Mouse (Mus musculus): Measurements from ENCODE around the gene Igf1r. TPM values are rescaled to one million over a fixed set of nuclear protein-coding genes. Genes with fewer than 3 reads are reported as not detected.
A peak's percentile ranks its signal among the peaks of the same experiment; 100 is the strongest.

Igf1r gene
- polyA plus RNA-seq, 1 experiment from 2014 or later: 28.5 TPM

- Histone ChIP-seq H3K4me1 (peaks cover 38% of the 10 kb centered on the region), H3K9me3 (no peaks in the 10 kb centered on the region), H3K27ac (replicated peaks) (no peak overlapping the region), H3K4me3 (no peak overlapping the region), H3K9ac (replicated peaks) (no peak overlapping the region), H3K36me3 (no peaks in the 10 kb centered on the region), H3K4me2 (replicated peaks) (no peak overlapping the region), H3K27me3 (no peaks in the 10 kb centered on the region)
- ATAC-seq (replicated peaks): no peak
- WGBS: 64% methylated on average over 13 of the region's 13 CpGs
Observed at GRCm38 (mm10) chr7:68062170-68062848, 109.7 kb downstream of the Igf1r start.

- no peak overlapping the region for H3K4me2 ChIP-seq (replicated peaks)
- 7% methylated on average over 5 of the region's 5 CpGs for WGBS
Observed at GRCm38 (mm10) chr7:68062849-68063208, 110.2 kb downstream of the Igf1r start.

GRCm38 (mm10) chr7:68063711-68064110, 111.1 kb downstream of the Igf1r start:
- ATAC-seq (replicated peaks): no peak
- no peaks in the 10 kb centered on the region for H3K27me3 ChIP-seq
- no peak overlapping the region for H3K4me2 ChIP-seq (replicated peaks)
- no peaks in the 10 kb centered on the region for H3K36me3 ChIP-seq
- no peaks in the 10 kb centered on the region for H3K9me3 ChIP-seq
- no peak overlapping the region for H3K9ac ChIP-seq (replicated peaks)
- no peak overlapping the region for H3K4me3 ChIP-seq
- no peak overlapping the region for H3K27ac ChIP-seq (replicated peaks)
- peaks cover 38% of the 10 kb centered on the region for H3K4me1 ChIP-seq
- 87% methylated on average over 9 of the region's 9 CpGs for WGBS

More at GRCm38 (mm10) chr7:68062849-68063208, 110.2 kb downstream of the Igf1r start:
- H3K4me1 ChIP-seq: peaks cover 38% of the 10 kb centered on the region
- no peak overlapping the region for H3K27ac ChIP-seq (replicated peaks)
- H3K9me3 ChIP-seq: no peaks in the 10 kb centered on the region
- ATAC-seq (replicated peaks): no peak; the same call in 1 of the 2 replicates
- H3K27me3 ChIP-seq: no peaks in the 10 kb centered on the region
- H3K4me3 ChIP-seq: no peak overlapping the region
- H3K36me3 ChIP-seq: no peaks in the 10 kb centered on the region
- no peak overlapping the region for H3K9ac ChIP-seq (replicated peaks)

- no peaks in the 10 kb centered on the region for H3K27me3 ChIP-seq
- no peak overlapping the region for H3K4me2 ChIP-seq (replicated peaks)
- H3K9me3 ChIP-seq: no peaks in the 10 kb centered on the region
- H3K27ac ChIP-seq (replicated peaks): no peak overlapping the region
- H3K4me3 ChIP-seq: no peak overlapping the region
- peaks cover 41% of the 10 kb centered on the region for H3K4me1 ChIP-seq
- WGBS: 93% methylated on average over 8 of the region's 8 CpGs
- ATAC-seq (replicated peaks): no peak
- no peaks in the 10 kb centered on the region for H3K36me3 ChIP-seq
- no peak overlapping the region for H3K9ac ChIP-seq (replicated peaks)
Observed at GRCm38 (mm10) chr7:68064120-68064519, 111.5 kb downstream of the Igf1r start.

- H3K36me3 ChIP-seq: no peaks in the 10 kb centered on the region
- H3K9me3 ChIP-seq: no peaks in the 10 kb centered on the region
- H3K4me3 ChIP-seq: no peak overlapping the region
- H3K27ac ChIP-seq (replicated peaks): 0 out of 2 replicates have a peak overlapping the region, but pooled peaks have one; percentile 21
- H3K4me1 ChIP-seq: peaks cover 47% of the 10 kb centered on the region
- 0 out of 2 replicates have a peak, but pooled peaks have one; percentile 18 for ATAC-seq (replicated peaks)
- H3K4me2 ChIP-seq (replicated peaks): no peak overlapping the region
- WGBS: 33% methylated on average over 11 of the region's 11 CpGs
- no peaks in the 10 kb centered on the region for H3K27me3 ChIP-seq
- H3K9ac ChIP-seq (replicated peaks): no peak overlapping the region
Observed at GRCm38 (mm10) chr7:68064647-68065362, 112.2 kb downstream of the Igf1r start.

- H3K9me3 ChIP-seq: no peaks in the 10 kb centered on the region
- peaks cover 58% of the 10 kb centered on the region for H3K4me1 ChIP-seq
- no peak overlapping the region for H3K27ac ChIP-seq (replicated peaks)
- H3K36me3 ChIP-seq: no peaks in the 10 kb centered on the region
- WGBS: 93% methylated on average over 6 of the region's 6 CpGs
- no peak for ATAC-seq (replicated peaks)
- H3K9ac ChIP-seq (replicated peaks): no peak overlapping the region
- no peaks in the 10 kb centered on the region for H3K27me3 ChIP-seq
- H3K4me2 ChIP-seq (replicated peaks): no peak overlapping the region
- H3K4me3 ChIP-seq: no peak overlapping the region
Observed at GRCm38 (mm10) chr7:68065904-68066303, 113.3 kb downstream of the Igf1r start.

- Histone ChIP-seq H3K4me1 (peaks cover 48% of the 10 kb centered on the region), H3K36me3 (no peaks in the 10 kb centered on the region)
Observed at GRCm38 (mm10) chr7:68067321-68067720, 114.7 kb downstream of the Igf1r start.

GRCm38 (mm10) chr7:68069324-68069723, 116.7 kb downstream of the Igf1r start:
- H3K4me2 ChIP-seq (replicated peaks): no peak overlapping the region
- WGBS: 76% methylated on average over 7 of the region's 7 CpGs
- no peak overlapping the region for H3K9ac ChIP-seq (replicated peaks)
- H3K27ac ChIP-seq (replicated peaks): no peak overlapping the region
- no peaks in the 10 kb centered on the region for H3K27me3 ChIP-seq
- H3K4me1 ChIP-seq: peaks cover 35% of the 10 kb centered on the region
- H3K4me3 ChIP-seq: no peak overlapping the region
- ATAC-seq (replicated peaks): no peak
- H3K36me3 ChIP-seq: no peaks in the 10 kb centered on the region
- H3K9me3 ChIP-seq: no peaks in the 10 kb centered on the region

More at GRCm38 (mm10) chr7:68067321-68067720, 114.7 kb downstream of the Igf1r start:
- no peak overlapping the region for H3K9ac ChIP-seq (replicated peaks)
- H3K27ac ChIP-seq (replicated peaks): no peak overlapping the region
- 98% methylated on average over 4 of the region's 4 CpGs for WGBS
- no peak overlapping the region for H3K4me3 ChIP-seq
- no peak overlapping the region for H3K4me2 ChIP-seq (replicated peaks)
- no peaks in the 10 kb centered on the region for H3K9me3 ChIP-seq
- H3K27me3 ChIP-seq: no peaks in the 10 kb centered on the region
- no peak for ATAC-seq (replicated peaks)

GRCm38 (mm10) chr7:68070030-68070429, 117.4 kb downstream of the Igf1r start:
- H3K9me3 ChIP-seq: no peaks in the 10 kb centered on the region
- peaks cover 28% of the 10 kb centered on the region for H3K4me1 ChIP-seq
- H3K4me2 ChIP-seq (replicated peaks): no peak overlapping the region
- H3K9ac ChIP-seq (replicated peaks): no peak overlapping the region
- 25% methylated on average over 3 of the region's 3 CpGs for WGBS
- ATAC-seq (replicated peaks): no peak
- no peaks in the 10 kb centered on the region for H3K27me3 ChIP-seq
- H3K36me3 ChIP-seq: no peaks in the 10 kb centered on the region
- peak overlapping the region; percentile 23; the same call in 1 of the 2 replicates for H3K27ac ChIP-seq (replicated peaks)
- H3K4me3 ChIP-seq: no peak overlapping the region

- no peak overlapping the region for H3K4me3 ChIP-seq
- no peak overlapping the region for H3K4me2 ChIP-seq (replicated peaks)
- ATAC-seq (replicated peaks): peak; percentile 86
Observed at GRCm38 (mm10) chr7:68070626-68071025, 118.0 kb downstream of the Igf1r start.

GRCm38 (mm10) chr7:68071050-68071449, 118.4 kb downstream of the Igf1r start:
- H3K4me1 ChIP-seq: peaks cover 27% of the 10 kb centered on the region
- H3K9ac ChIP-seq (replicated peaks): no peak overlapping the region
- H3K4me3 ChIP-seq: no peak overlapping the region
- no peak overlapping the region for H3K4me2 ChIP-seq (replicated peaks)
- H3K9me3 ChIP-seq: no peaks in the 10 kb centered on the region
- H3K27me3 ChIP-seq: no peaks in the 10 kb centered on the region
- WGBS: 81% methylated on average over 3 of the region's 3 CpGs
- 0 out of 2 replicates have a peak, but pooled peaks have one; percentile 14 for ATAC-seq (replicated peaks)
- H3K36me3 ChIP-seq: no peaks in the 10 kb centered on the region
- H3K27ac ChIP-seq (replicated peaks): no peak overlapping the region

More at GRCm38 (mm10) chr7:68070626-68071025, 118.0 kb downstream of the Igf1r start:
- H3K27me3 ChIP-seq: no peaks in the 10 kb centered on the region
- peak overlapping the region; percentile 23; the same call in 1 of the 2 replicates for H3K27ac ChIP-seq (replicated peaks)
- WGBS: 7% methylated on average over 7 of the region's 7 CpGs
- no peaks in the 10 kb centered on the region for H3K36me3 ChIP-seq
- no peak overlapping the region for H3K9ac ChIP-seq (replicated peaks)
- no peaks in the 10 kb centered on the region for H3K9me3 ChIP-seq
- H3K4me1 ChIP-seq: peaks cover 27% of the 10 kb centered on the region

GRCm38 (mm10) chr7:68071749-68072148, 119.1 kb downstream of the Igf1r start:
- Histone ChIP-seq H3K36me3 (no peaks in the 10 kb centered on the region), H3K27me3 (no peaks in the 10 kb centered on the region), H3K4me1 (peaks cover 27% of the 10 kb centered on the region), H3K9ac (replicated peaks) (no peak overlapping the region), H3K9me3 (no peaks in the 10 kb centered on the region), H3K4me2 (replicated peaks) (no peak overlapping the region), H3K4me3 (no peak overlapping the region), H3K27ac (replicated peaks) (no peak overlapping the region)
- 87% methylated on average over 11 of the region's 11 CpGs for WGBS
- ATAC-seq (replicated peaks): no peak

All from forebrain, embryonic 15.5 days (tissue).